Mouse (Mus musculus): ENCODE results near the gene Asphd1. TPM values are rescaled to one million over a fixed set of nuclear protein-coding genes. Genes with fewer than 3 reads are reported as not detected.

Asphd1 gene
- polyA plus RNA-seq, 1 experiment = 0.19 TPM

DNA sequence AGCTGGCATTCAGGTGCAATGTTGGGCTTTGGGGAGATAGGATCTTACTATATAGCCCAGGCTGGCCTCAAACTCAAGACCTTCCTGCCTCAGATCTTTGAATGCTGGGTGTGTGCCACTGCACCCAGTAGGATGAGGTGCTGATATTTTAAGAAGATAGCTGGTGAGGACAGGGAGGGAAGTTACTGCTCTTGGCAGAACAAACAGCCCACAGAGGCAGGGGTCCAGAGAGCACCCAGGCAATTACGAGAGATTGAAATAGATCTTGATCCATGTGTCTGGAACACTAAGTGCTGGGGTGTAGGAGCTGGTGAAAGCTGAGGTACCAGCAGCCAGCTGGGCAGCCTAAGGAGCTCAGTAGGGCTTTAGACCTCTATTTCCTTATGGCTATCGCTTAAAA, 32.2 kb upstream of the Asphd1 start:
- whole genome bisulfite sequencing = 83% methylated on average over 2 of the region's 2 CpGs
- no peak overlapping the region for H3K27ac ChIP-seq (ENCODE audit: insufficient read depth, low read depth, low read length)

GRCm38 (mm10) chr7:126978841-126979240, 29.5 kb upstream of the Asphd1 start:
- WGBS = 85% methylated on average over 6 of the region's 6 CpGs
- no peak for DNase-seq
- no peak overlapping the region for H3K27ac ChIP-seq (ENCODE audit: insufficient read depth, low read depth, low read length)

More for the DNA sequence above, 32.2 kb upstream of the Asphd1 start:
- Histone ChIP-seq H3K36me3 (ENCODE audit: control insufficient read depth, insufficient read depth, low read length) (no peaks in the 10 kb centered on the region; the same call in none of the 2 replicates), H3K4me1 (ENCODE audit: control insufficient read depth, insufficient read depth, low read length) (peaks cover 4% of the 10 kb centered on the region), H3K4me3 (ENCODE audit: insufficient read depth, low read depth, low read length) (no peak overlapping the region), H3K27me3 (replicated peaks; ENCODE audit: control insufficient read depth, insufficient read depth, low read length) (no peaks in the 10 kb centered on the region)
- DNase-seq = no peak
- no peak for TF ChIP-seq POLR2A (IDR thresholded peaks at IDR 0.05; ENCODE audit: low read depth, low read length)

GRCm38 (mm10) chr7:126976878-126977459, 27.6 kb upstream of the Asphd1 start:
- whole genome bisulfite sequencing = 23% methylated on average over 14 of the region's 14 CpGs
- H3K36me3 ChIP-seq (ENCODE audit: control insufficient read depth, insufficient read depth, low read length) = no peaks in the 10 kb centered on the region; the same call in none of the 2 replicates
- H3K4me3 ChIP-seq (ENCODE audit: insufficient read depth, low read depth, low read length) = peak overlapping the region; percentile 88
- peak; percentile 10 for DNase-seq
- peaks cover 4% of the 10 kb centered on the region for H3K4me1 ChIP-seq (ENCODE audit: control insufficient read depth, insufficient read depth, low read length)
- H3K27me3 ChIP-seq (replicated peaks; ENCODE audit: control insufficient read depth, insufficient read depth, low read length) = no peaks in the 10 kb centered on the region
- peak overlapping the region; percentile 58 for H3K27ac ChIP-seq (ENCODE audit: insufficient read depth, low read depth, low read length)
- no peak for TF ChIP-seq POLR2A (IDR thresholded peaks at IDR 0.05; ENCODE audit: low read depth, low read length)
- TF ChIP-seq CTCF (conservative IDR thresholded peaks at IDR 0.05; ENCODE audit: insufficient read depth, insufficient read length, low read depth, low read length) = no peak

More at GRCm38 (mm10) chr7:126978841-126979240, 29.5 kb upstream of the Asphd1 start:
- Histone ChIP-seq H3K36me3 (ENCODE audit: control insufficient read depth, insufficient read depth, low read length) (no peaks in the 10 kb centered on the region; the same call in none of the 2 replicates), H3K27me3 (replicated peaks; ENCODE audit: control insufficient read depth, insufficient read depth, low read length) (no peaks in the 10 kb centered on the region), H3K4me1 (ENCODE audit: control insufficient read depth, insufficient read depth, low read length) (peaks cover 4% of the 10 kb centered on the region), H3K4me3 (ENCODE audit: insufficient read depth, low read depth, low read length) (no peak overlapping the region)
- no peak for TF ChIP-seq CTCF (conservative IDR thresholded peaks at IDR 0.05; ENCODE audit: insufficient read depth, insufficient read length, low read depth, low read length)
- no peak for TF ChIP-seq POLR2A (IDR thresholded peaks at IDR 0.05; ENCODE audit: low read depth, low read length)

GRCm38 (mm10) chr7:126975950-126976866, 26.8 kb upstream of the Asphd1 start, which contains the start of gene Cdiptos:
Gene Cdiptos, minus strand, starts transcription at chr7:126976098.
- TF ChIP-seq POLR2A (IDR thresholded peaks at IDR 0.05; ENCODE audit: low read depth, low read length) (no peak), CTCF (conservative IDR thresholded peaks at IDR 0.05; ENCODE audit: insufficient read depth, insufficient read length, low read depth, low read length) (peak; percentile 94)
- DNase-seq = peak; percentile 97
- peak within 1 kb of the TSS; percentile 100 for H3K27ac ChIP-seq (ENCODE audit: insufficient read depth, low read depth, low read length)
- H3K36me3 ChIP-seq (ENCODE audit: control insufficient read depth, insufficient read depth, low read length) = no peaks in the 10 kb centered on the region; the same call in none of the 2 replicates
- under 1% methylated on average over 55 of the region's 55 CpGs for WGBS
- no peaks in the 10 kb centered on the region for H3K27me3 ChIP-seq (replicated peaks; ENCODE audit: control insufficient read depth, insufficient read depth, low read length)
- H3K4me3 ChIP-seq (ENCODE audit: insufficient read depth, low read depth, low read length) = peak within 1 kb of the TSS; percentile 88
- H3K4me1 ChIP-seq (ENCODE audit: control insufficient read depth, insufficient read depth, low read length) = peaks cover 4% of the 10 kb centered on the region

DNA sequence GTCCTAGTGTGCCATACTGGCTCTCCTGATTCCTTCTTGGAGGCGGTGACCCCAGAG, 26.3 kb upstream of the Asphd1 start, which contains the start of gene Cdipt:
TSS of gene Cdipt (plus strand) at position 22 of the 57 bp plus-strand sequence.
- DNase-seq = no peak
- 0% methylated on average over 1 of the region's 1 CpGs for WGBS
- H3K4me1 ChIP-seq (ENCODE audit: control insufficient read depth, insufficient read depth, low read length) = peaks cover 4% of the 10 kb centered on the region
- peak within 1 kb of the TSS; percentile 88 for H3K4me3 ChIP-seq (ENCODE audit: insufficient read depth, low read depth, low read length)
- TF ChIP-seq POLR2A (IDR thresholded peaks at IDR 0.05; ENCODE audit: low read depth, low read length) (no peak), CTCF (conservative IDR thresholded peaks at IDR 0.05; ENCODE audit: insufficient read depth, insufficient read length, low read depth, low read length) (no peak)
- peak within 1 kb of the TSS; percentile 100 for H3K27ac ChIP-seq (ENCODE audit: insufficient read depth, low read depth, low read length)
- H3K27me3 ChIP-seq (replicated peaks; ENCODE audit: control insufficient read depth, insufficient read depth, low read length) = no peaks in the 10 kb centered on the region
- H3K36me3 ChIP-seq (ENCODE audit: control insufficient read depth, insufficient read depth, low read length) = no peaks in the 10 kb centered on the region; the same call in none of the 2 replicates

GRCm38 (mm10) chr7:126975493-126975892, 26.1 kb upstream of the Asphd1 start:
- Histone ChIP-seq H3K36me3 (ENCODE audit: control insufficient read depth, insufficient read depth, low read length) (no peaks in the 10 kb centered on the region; the same call in none of the 2 replicates), H3K27ac (ENCODE audit: insufficient read depth, low read depth, low read length) (peak overlapping the region; percentile 33; the same call in 1 of the 2 replicates), H3K4me3 (ENCODE audit: insufficient read depth, low read depth, low read length) (peak overlapping the region; percentile 32), H3K27me3 (replicated peaks; ENCODE audit: control insufficient read depth, insufficient read depth, low read length) (no peaks in the 10 kb centered on the region), H3K4me1 (ENCODE audit: control insufficient read depth, insufficient read depth, low read length) (peaks cover 4% of the 10 kb centered on the region)
- no peak for TF ChIP-seq CTCF (conservative IDR thresholded peaks at IDR 0.05; ENCODE audit: insufficient read depth, insufficient read length, low read depth, low read length)
- TF ChIP-seq POLR2A (IDR thresholded peaks at IDR 0.05; ENCODE audit: low read depth, low read length) = no peak
- 9% methylated on average over 8 of the region's 8 CpGs for WGBS
- no peak for DNase-seq

GRCm38 (mm10) chr7:126967361-126967760, 18.0 kb upstream of the Asphd1 start:
- Histone ChIP-seq H3K27ac (ENCODE audit: insufficient read depth, low read depth, low read length) (no peak overlapping the region), H3K4me1 (ENCODE audit: control insufficient read depth, insufficient read depth, low read length) (no peaks in the 10 kb centered on the region), H3K36me3 (ENCODE audit: control insufficient read depth, insufficient read depth, low read length) (no peaks in the 10 kb centered on the region), H3K4me3 (ENCODE audit: insufficient read depth, low read depth, low read length) (no peak overlapping the region), H3K27me3 (replicated peaks; ENCODE audit: control insufficient read depth, insufficient read depth, low read length) (no peaks in the 10 kb centered on the region)
- no peak for TF ChIP-seq POLR2A (IDR thresholded peaks at IDR 0.05; ENCODE audit: low read depth, low read length)
- no peak for TF ChIP-seq CTCF (conservative IDR thresholded peaks at IDR 0.05; ENCODE audit: insufficient read depth, insufficient read length, low read depth, low read length)
- 86% methylated on average over 6 of the region's 6 CpGs for WGBS
- DNase-seq = no peak
